16 mouse cellular contexts compared by ENCODE assay signal in the genomic region with DNA sequence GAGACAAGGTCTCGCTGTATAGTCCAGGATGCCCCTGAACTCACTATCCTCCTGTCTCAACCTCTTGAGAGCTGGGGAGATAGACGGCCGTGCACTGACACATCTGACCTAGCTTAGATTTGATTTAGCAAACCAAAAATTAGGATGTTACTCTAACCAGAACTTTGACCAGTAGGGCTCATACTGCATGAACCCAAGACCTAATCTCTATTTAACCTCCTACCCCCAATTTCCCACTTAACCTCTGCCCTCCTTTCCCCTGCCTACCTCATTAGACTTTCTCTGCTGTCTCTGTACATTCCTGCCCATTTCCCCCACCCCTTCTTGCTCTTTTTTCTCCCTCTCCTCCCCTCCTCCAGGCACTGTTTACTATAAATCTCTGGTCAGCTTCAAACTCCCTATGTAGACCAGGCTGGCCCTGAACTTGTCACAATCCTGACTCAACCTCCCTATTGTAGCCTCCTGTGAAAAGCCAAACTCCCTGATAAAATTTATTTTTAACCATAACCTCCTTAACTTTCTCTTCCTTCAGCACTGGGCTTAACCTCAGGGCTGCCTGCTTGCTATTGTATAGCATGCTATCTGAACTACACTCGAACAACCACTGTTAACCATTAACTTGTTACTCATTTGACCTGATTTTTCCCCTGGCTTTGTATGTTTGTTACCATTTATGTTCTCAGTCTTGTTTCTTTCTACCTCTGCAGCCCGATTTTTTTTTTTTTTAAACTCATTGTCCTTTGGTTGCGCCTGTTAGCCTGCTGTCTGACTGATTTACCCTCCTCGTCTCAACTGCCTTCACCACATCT. TPM values are rescaled to one million over a fixed set of nuclear protein-coding genes. Genes with fewer than 3 reads are reported as not detected.
DNase-seq lines count a peak whose midpoint lies in the region; ATAC-seq lines count a peak whose summit lies in the region.
"Had no signal": no experiment of that assay in that cellular context is flagged by ENCODE, and none has a peak within 500 bp of the region (broad histone marks: within the 10 kb centered on the region; RNA-seq: fewer than 3 reads in every experiment).

No protein-coding gene starts in this region.

- no peak for DNase-seq in forebrain, embryonic 10.5 days (ENCODE audit: extremely low spot score, low spot score)
- peak; percentile 72 for DNase-seq in midbrain, embryonic 11.5 days (ENCODE audit: low spot score, missing footprints)
- no peak for DNase-seq in midbrain, embryonic 10.5 days (ENCODE audit: low spot score)
- DNase-seq in thymus, postnatal 10 days (ENCODE audit: low spot score in 2 of 2): no peak
- no peak for DNase-seq in urinary bladder, adult 2 months (ENCODE audit: low spot score)
- DNase-seq: cerebellum, adult 9-11 months; heart, adult 2 months; heart, postnatal 36 days; lung, postnatal 4 days; thymus, adult 2 months had no signal

- 81% methylated on average over 7 of the region's 7 CpGs for WGBS in forebrain, embryonic 10.5 days
- 81% methylated on average over 7 of the region's 7 CpGs for WGBS in forebrain, embryonic 13.5 days
- 76% methylated on average over 7 of the region's 7 CpGs for WGBS in midbrain, embryonic 11.5 days
- 79% methylated on average over 7 of the region's 7 CpGs for WGBS in midbrain, embryonic 10.5 days
- WGBS in liver, embryonic 15.5 days (ENCODE audit: insufficient replicate concordance): 46% methylated on average over 7 of the region's 7 CpGs
- 55% methylated on average over 7 of the region's 7 CpGs for WGBS in stomach, embryonic 16.5 days

- peaks cover 54% of the 10 kb centered on the region for H3K4me1 ChIP-seq in forebrain, embryonic 10.5 days
- H3K4me1 ChIP-seq in forebrain, embryonic 13.5 days: peaks cover 49% of the 10 kb centered on the region
- peaks cover 17% of the 10 kb centered on the region for H3K4me1 ChIP-seq in midbrain, embryonic 11.5 days (ENCODE audit: control insufficient read depth, insufficient read depth, low read length)
- peaks cover 71% of the 10 kb centered on the region for H3K4me1 ChIP-seq in midbrain, embryonic 10.5 days
- H3K4me1 ChIP-seq in liver, embryonic 15.5 days (replicated peaks): peaks cover 25% of the 10 kb centered on the region
- peaks cover 21% of the 10 kb centered on the region for H3K4me1 ChIP-seq in stomach, embryonic 16.5 days (ENCODE audit: control insufficient read depth, insufficient read depth, low read length)

- H3K4me3 ChIP-seq in forebrain, embryonic 10.5 days: no peak overlapping the region
- H3K4me3 ChIP-seq in forebrain, embryonic 13.5 days: no peak overlapping the region
- H3K4me3 ChIP-seq in midbrain, embryonic 11.5 days (ENCODE audit: low read depth, low read length): no peak overlapping the region
- no peak overlapping the region for H3K4me3 ChIP-seq in midbrain, embryonic 10.5 days
- H3K4me3 ChIP-seq in liver, embryonic 15.5 days (replicated peaks): no peak overlapping the region
- peak overlapping the region; percentile 34 for H3K4me3 ChIP-seq in stomach, embryonic 16.5 days (replicated peaks; ENCODE audit: low read length)
- H3K4me3 ChIP-seq: embryonic facial prominence, embryonic 15.5 days; heart, adult 2 months; limb, embryonic 12.5 days had no signal

- ATAC-seq in forebrain, embryonic 13.5 days: no peak
- no peak for ATAC-seq in midbrain, embryonic 11.5 days (ENCODE audit: low FRiP score)
- ATAC-seq in liver, embryonic 15.5 days (ENCODE audit: insufficient read depth): peak; percentile 50
- ATAC-seq in stomach, embryonic 16.5 days (ENCODE audit: insufficient read depth, low FRiP score): peak; percentile 53; the same call in 1 of the 2 replicates

- H3K9me3 ChIP-seq in forebrain, embryonic 10.5 days: peaks cover 10% of the 10 kb centered on the region
- no peaks in the 10 kb centered on the region for H3K9me3 ChIP-seq in forebrain, embryonic 13.5 days (replicated peaks)
- H3K9me3 ChIP-seq in midbrain, embryonic 11.5 days (ENCODE audit: control insufficient read depth, low read length): no peaks in the 10 kb centered on the region
- H3K9me3 ChIP-seq in midbrain, embryonic 10.5 days (replicated peaks): no peaks in the 10 kb centered on the region; the same call in 1 of the 2 replicates
- H3K9me3 ChIP-seq in liver, embryonic 15.5 days (replicated peaks): no peaks in the 10 kb centered on the region
- H3K9me3 ChIP-seq in stomach, embryonic 16.5 days (replicated peaks; ENCODE audit: control insufficient read depth, low read length): no peaks in the 10 kb centered on the region
- H3K9me3 ChIP-seq: embryonic facial prominence, embryonic 15.5 days; G1E; limb, embryonic 12.5 days had no signal

- H3K36me3 ChIP-seq in forebrain, embryonic 10.5 days (replicated peaks): peaks cover 39% of the 10 kb centered on the region
- H3K36me3 ChIP-seq in forebrain, embryonic 13.5 days (ENCODE audit: poor library complexity, severe bottlenecking): peaks cover 51% of the 10 kb centered on the region
- H3K36me3 ChIP-seq in midbrain, embryonic 11.5 days (ENCODE audit: control insufficient read depth, insufficient read depth, low read length): peaks cover 5% of the 10 kb centered on the region; the same call in 1 of the 2 replicates
- peaks cover 47% of the 10 kb centered on the region for H3K36me3 ChIP-seq in midbrain, embryonic 10.5 days
- no peaks in the 10 kb centered on the region for H3K36me3 ChIP-seq in liver, embryonic 15.5 days (replicated peaks)
- H3K36me3 ChIP-seq in stomach, embryonic 16.5 days (ENCODE audit: control insufficient read depth, insufficient read depth, low read length): no peaks in the 10 kb centered on the region
- H3K36me3 ChIP-seq: G1E had no signal

- peaks cover 3% of the 10 kb centered on the region for H3K27me3 ChIP-seq in forebrain, embryonic 10.5 days (ENCODE audit: poor library complexity, severe bottlenecking)
- no peaks in the 10 kb centered on the region for H3K27me3 ChIP-seq in forebrain, embryonic 13.5 days
- no peaks in the 10 kb centered on the region for H3K27me3 ChIP-seq in midbrain, embryonic 11.5 days (ENCODE audit: control insufficient read depth, insufficient read depth, low read length)
- peaks cover 3% of the 10 kb centered on the region for H3K27me3 ChIP-seq in midbrain, embryonic 10.5 days (ENCODE audit: low read depth, poor library complexity, severe bottlenecking)
- peaks cover 22% of the 10 kb centered on the region for H3K27me3 ChIP-seq in liver, embryonic 15.5 days
- H3K27me3 ChIP-seq in stomach, embryonic 16.5 days (ENCODE audit: control insufficient read depth, insufficient read depth, low read length): no peaks in the 10 kb centered on the region
- H3K27me3 ChIP-seq: embryonic facial prominence, embryonic 15.5 days; limb, embryonic 12.5 days had no signal

- H3K4me2 ChIP-seq in forebrain, embryonic 13.5 days: no peak overlapping the region
- no peak overlapping the region for H3K4me2 ChIP-seq in midbrain, embryonic 11.5 days
- peak overlapping the region; percentile 44 for H3K4me2 ChIP-seq in liver, embryonic 15.5 days
- H3K4me2 ChIP-seq in stomach, embryonic 16.5 days (ENCODE audit: low read depth, low read length): peak overlapping the region; percentile 48
- H3K4me2 ChIP-seq: embryonic facial prominence, embryonic 15.5 days; limb, embryonic 12.5 days had no signal

- no peak overlapping the region for H3K9ac ChIP-seq in forebrain, embryonic 13.5 days
- 0 out of 2 replicates have a peak overlapping the region, but pooled peaks have one; percentile 5 for H3K9ac ChIP-seq in midbrain, embryonic 11.5 days (ENCODE audit: low read length)
- no peak overlapping the region for H3K9ac ChIP-seq in liver, embryonic 15.5 days
- peak overlapping the region; percentile 60 for H3K9ac ChIP-seq in stomach, embryonic 16.5 days (ENCODE audit: low read length)
- H3K9ac ChIP-seq: embryonic facial prominence, embryonic 15.5 days; limb, embryonic 12.5 days had no signal

- H3K27ac ChIP-seq in forebrain, embryonic 10.5 days: peak overlapping the region; percentile 11; the same call in 1 of the 2 replicates
- H3K27ac ChIP-seq in forebrain, embryonic 13.5 days: no peak overlapping the region
- no peak overlapping the region for H3K27ac ChIP-seq in midbrain, embryonic 11.5 days (ENCODE audit: low read depth, low read length)
- no peak overlapping the region for H3K27ac ChIP-seq in midbrain, embryonic 10.5 days (replicated peaks)
- H3K27ac ChIP-seq in liver, embryonic 15.5 days (replicated peaks): peak overlapping the region; percentile 71
- peak overlapping the region; percentile 90 for H3K27ac ChIP-seq in stomach, embryonic 16.5 days (ENCODE audit: low read length)
- H3K27ac ChIP-seq: embryonic facial prominence, embryonic 15.5 days; heart, adult 2 months; limb, embryonic 12.5 days had no signal

RNA-seq across cellular contexts. Expression of a gene that starts 4.0 kb away (rescaled TPM):
- 5.3 and 5.6 TPM in 2 replicates for polyA plus RNA-seq in forebrain, embryonic 10.5 days (2016; fragmentation: Nextera tagmentation; extraction: Ambion mirVana)
- polyA plus RNA-seq in forebrain, embryonic 13.5 days (2015; fragmentation: Nextera tagmentation; extraction: Ambion mirVana): 8.1 and 9.7 TPM in 2 replicates
- polyA plus RNA-seq in midbrain, embryonic 11.5 days (2014; fragmentation: Nextera tagmentation; extraction: Ambion mirVana): 5.3 and 5.9 TPM in 2 replicates
- polyA plus RNA-seq in midbrain, embryonic 10.5 days (2016; fragmentation: Nextera tagmentation; extraction: Ambion mirVana): 5.4 and 6.2 TPM in 2 replicates
- 1.9 and 2.0 TPM in 2 replicates for polyA plus RNA-seq in liver, embryonic 15.5 days (2015; fragmentation: Nextera tagmentation; extraction: Ambion mirVana)
- 4.0 and 4.6 TPM in 2 replicates for polyA plus RNA-seq in stomach, embryonic 16.5 days (2015; fragmentation: Nextera tagmentation; extraction: Ambion mirVana)
- 7.9 and 11.9 TPM in 2 replicates for polyA plus RNA-seq in urinary bladder, adult 2 months (2012; rRNA removed)
- polyA plus RNA-seq: G1E had no signal

RNA-seq across cellular contexts. Expression of a gene that starts 34.9 kb away (rescaled TPM):
- polyA plus RNA-seq in forebrain, embryonic 10.5 days (2016; fragmentation: Nextera tagmentation; extraction: Ambion mirVana): 17.3 and 19.5 TPM in 2 replicates
- polyA plus RNA-seq in forebrain, embryonic 13.5 days (2015; fragmentation: Nextera tagmentation; extraction: Ambion mirVana): 24.2 and 24.7 TPM in 2 replicates
- polyA plus RNA-seq in midbrain, embryonic 11.5 days (2014; fragmentation: Nextera tagmentation; extraction: Ambion mirVana): 23.1 and 24.5 TPM in 2 replicates
- polyA plus RNA-seq in midbrain, embryonic 10.5 days (2016; fragmentation: Nextera tagmentation; extraction: Ambion mirVana): 19.3 and 22.5 TPM in 2 replicates
- 4.3 and 5.1 TPM in 2 replicates for polyA plus RNA-seq in liver, embryonic 15.5 days (2015; fragmentation: Nextera tagmentation; extraction: Ambion mirVana)
- polyA plus RNA-seq in stomach, embryonic 16.5 days (2015; fragmentation: Nextera tagmentation; extraction: Ambion mirVana): 12.1 and 14.6 TPM in 2 replicates
- 12.8 and 15.4 TPM in 2 replicates for polyA plus RNA-seq in urinary bladder, adult 2 months (2012; rRNA removed)

RNA-seq across cellular contexts. Expression of a gene that starts 37.0 kb away (rescaled TPM):
- polyA plus RNA-seq in forebrain, embryonic 10.5 days (2016; fragmentation: Nextera tagmentation; extraction: Ambion mirVana): 3.0 and 3.2 TPM in 2 replicates
- polyA plus RNA-seq in forebrain, embryonic 13.5 days (2015; fragmentation: Nextera tagmentation; extraction: Ambion mirVana): not detected in 2 replicates
- 0.52 TPM in 1 of 2 replicates, not detected in the other for polyA plus RNA-seq in midbrain, embryonic 11.5 days (2014; fragmentation: Nextera tagmentation; extraction: Ambion mirVana)
- polyA plus RNA-seq in midbrain, embryonic 10.5 days (2016; fragmentation: Nextera tagmentation; extraction: Ambion mirVana): 2.6 and 4.6 TPM in 2 replicates
- polyA plus RNA-seq in liver, embryonic 15.5 days (2015; fragmentation: Nextera tagmentation; extraction: Ambion mirVana): 1.4 and 2.0 TPM in 2 replicates
- polyA plus RNA-seq in stomach, embryonic 16.5 days (2015; fragmentation: Nextera tagmentation; extraction: Ambion mirVana): 1.2 TPM in 1 of 2 replicates, not detected in the other
- 0.57 and 0.72 TPM in 2 replicates for polyA plus RNA-seq in urinary bladder, adult 2 months (2012; rRNA removed)

RNA-seq across cellular contexts. Expression of a gene that starts 44.0 kb away (rescaled TPM):
- polyA plus RNA-seq in forebrain, embryonic 10.5 days (2016; fragmentation: Nextera tagmentation; extraction: Ambion mirVana): 29.8 and 32.8 TPM in 2 replicates
- 9.2 and 12.7 TPM in 2 replicates for polyA plus RNA-seq in forebrain, embryonic 13.5 days (2015; fragmentation: Nextera tagmentation; extraction: Ambion mirVana)
- polyA plus RNA-seq in midbrain, embryonic 11.5 days (2014; fragmentation: Nextera tagmentation; extraction: Ambion mirVana): 8.2 and 8.4 TPM in 2 replicates
- polyA plus RNA-seq in midbrain, embryonic 10.5 days (2016; fragmentation: Nextera tagmentation; extraction: Ambion mirVana): 13.7 and 14.8 TPM in 2 replicates
- 15.7 and 20.2 TPM in 2 replicates for polyA plus RNA-seq in liver, embryonic 15.5 days (2015; fragmentation: Nextera tagmentation; extraction: Ambion mirVana)
- polyA plus RNA-seq in stomach, embryonic 16.5 days (2015; fragmentation: Nextera tagmentation; extraction: Ambion mirVana): 54.0 and 54.3 TPM in 2 replicates
- polyA plus RNA-seq in urinary bladder, adult 2 months (2012; rRNA removed): 5.4 and 9.1 TPM in 2 replicates

RNA-seq across cellular contexts. Expression of a gene that starts 50.1 kb away (rescaled TPM):
- 82.3 and 90.2 TPM in 2 replicates for polyA plus RNA-seq in forebrain, embryonic 10.5 days (2016; fragmentation: Nextera tagmentation; extraction: Ambion mirVana)
- polyA plus RNA-seq in forebrain, embryonic 13.5 days (2015; fragmentation: Nextera tagmentation; extraction: Ambion mirVana): 101 and 102 TPM in 2 replicates
- polyA plus RNA-seq in midbrain, embryonic 11.5 days (2014; fragmentation: Nextera tagmentation; extraction: Ambion mirVana): 84.3 and 86.0 TPM in 2 replicates
- 95.4 and 96.9 TPM in 2 replicates for polyA plus RNA-seq in midbrain, embryonic 10.5 days (2016; fragmentation: Nextera tagmentation; extraction: Ambion mirVana)
- 15.9 and 16.5 TPM in 2 replicates for polyA plus RNA-seq in liver, embryonic 15.5 days (2015; fragmentation: Nextera tagmentation; extraction: Ambion mirVana)
- 64.4 and 64.7 TPM in 2 replicates for polyA plus RNA-seq in stomach, embryonic 16.5 days (2015; fragmentation: Nextera tagmentation; extraction: Ambion mirVana)
- polyA plus RNA-seq in urinary bladder, adult 2 months (2012; rRNA removed): 68.0 and 80.2 TPM in 2 replicates

Comparison
In these comparisons a context has a peak if more than half of its experiments do, and no peak if none do; other contexts are left out.
1. H3K27ac ChIP-seq: peak in forebrain, embryonic 10.5 days (single experiment), liver, embryonic 15.5 days (single experiment) and stomach, embryonic 16.5 days (single experiment); none in forebrain, embryonic 13.5 days (single experiment), midbrain, embryonic 11.5 days (single experiment) and midbrain, embryonic 10.5 days (single experiment).
2. ATAC-seq: peak in liver, embryonic 15.5 days (single experiment) and stomach, embryonic 16.5 days (single experiment); none in forebrain, embryonic 13.5 days (single experiment) and midbrain, embryonic 11.5 days (single experiment).
3. H3K4me2 ChIP-seq: peak in liver, embryonic 15.5 days (single experiment) and stomach, embryonic 16.5 days (single experiment); none in forebrain, embryonic 13.5 days (single experiment) and midbrain, embryonic 11.5 days (single experiment).
4. H3K9ac ChIP-seq: peak in midbrain, embryonic 11.5 days (single experiment) and stomach, embryonic 16.5 days (single experiment); none in forebrain, embryonic 13.5 days (single experiment) and liver, embryonic 15.5 days (single experiment).